Mouse (Mus musculus) hindbrain, embryonic 11.5 days (tissue): Measurements from ENCODE around the gene Top3a. TPM values are rescaled to one million over a fixed set of nuclear protein-coding genes. Genes with fewer than 3 reads are reported as not detected.

ENCODE experiments used
- ATAC-seq: fragments of 200-750 bp; cut with Nextera tagmentation; 2 replicates; pipeline ENCODE4 v1.8.0; 2017; ENCODE audit warnings: mild to moderate bottlenecking, moderate TSS enrichment, moderate library complexity; ENCODE audit not compliant: low FRiP score
- DNase-seq: peaks from one replicate; pipeline ENCODE4 v3.0.0-alpha.2; 2015; ENCODE audit warnings: low spot score
- H3K27ac ChIP-seq: fragments of 300-500 bp; sonication (generic); 2 replicates; pipeline ENCODE4 v1.5.1; 2014; ENCODE audit warnings: mild to moderate bottlenecking, low read depth, low read length
- H3K27me3 ChIP-seq: fragments of 300-500 bp; sonication (generic); 2 replicates; pipeline ENCODE4 v1.6.1; 2014; ENCODE audit warnings: mild to moderate bottlenecking, low read length, moderate library complexity, mixed read lengths; ENCODE audit not compliant: control insufficient read depth, insufficient read depth
- H3K36me3 ChIP-seq: fragments of 300-500 bp; sonication (generic); 2 replicates; pipeline ENCODE4 v1.6.1; 2014; ENCODE audit warnings: mild to moderate bottlenecking, low read length, moderate library complexity, mixed read lengths; ENCODE audit not compliant: control insufficient read depth, insufficient read depth
- H3K4me1 ChIP-seq: fragments of 300-500 bp; sonication (generic); replicated peaks from 2 replicates; pipeline ENCODE4 v1.6.1; 2014; ENCODE audit warnings: low read length, mixed read lengths; ENCODE audit not compliant: control insufficient read depth, insufficient read depth
- H3K4me2 ChIP-seq: fragments of 300-500 bp; sonication (generic); replicated peaks from 2 replicates; pipeline ENCODE4 v1.6.1; 2014; ENCODE audit warnings: mild to moderate bottlenecking, low read depth, low read length
- H3K4me3 ChIP-seq: fragments of 300-500 bp; sonication (generic); 2 replicates; pipeline ENCODE4 v1.5.1; 2014; ENCODE audit warnings: low read depth, low read length
- H3K9ac ChIP-seq: fragments of 300-500 bp; sonication (generic); 2 replicates; pipeline ENCODE4 v1.6.1; 2014; ENCODE audit warnings: low read depth, low read length
- H3K9me3 ChIP-seq: fragments of 300-500 bp; sonication (generic); 2 replicates; pipeline ENCODE4 v1.6.1; 2016; ENCODE audit warnings: low read length; ENCODE audit not compliant: control insufficient read depth
- WGBS: fragments of 180-500 bp; shearing (Covaris S2); extraction: QIAGEN DNeasy Blood & Tissue Kit; methylation state at CpG from one replicate; pipeline ENCODE4 v1.1.7; 2014; 5-methylcytosine and 5-hydroxymethylcytosine counted together
- polyA plus RNA-seq: library from polyadenylated mRNA; unstranded; fragments of >200 nt; fragmentation: Nextera tagmentation; extraction: Ambion mirVana; gene quantifications from 2 replicates; pipeline ENCODE4 v1.2.1, GENCODE M21; 2014

Gene Top3a
- polyA plus RNA-seq, 1 experiment from 2014 or later: 13.1 TPM

GRCm38 (mm10) chr11:60712639-60713255, 64.4 kb downstream of the Top3a start:
- DNase-seq: no peak

DNA sequence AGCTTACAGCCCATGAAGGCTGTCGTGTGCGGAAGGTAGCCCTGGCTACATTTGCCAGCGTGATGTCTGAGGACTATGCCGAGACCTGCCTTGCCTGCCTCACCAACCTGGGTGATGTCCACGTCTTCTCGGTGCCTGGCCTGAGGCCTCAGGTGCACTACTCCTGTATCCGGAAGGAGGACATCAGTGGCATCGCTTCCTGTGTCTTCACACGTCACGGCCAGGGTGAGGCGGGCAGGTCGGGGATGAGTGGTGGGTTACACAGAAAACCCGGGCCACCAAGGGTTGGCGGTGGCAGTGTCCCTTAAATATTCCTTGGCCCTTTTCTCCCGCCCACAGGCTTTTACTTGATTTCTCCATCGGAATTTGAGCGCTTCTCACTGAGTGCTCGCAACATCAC, 65.1 kb downstream of the Top3a start:
- Histone ChIP-seq H3K4me2 (no peak overlapping the region), H3K4me3 (no peak overlapping the region), H3K27me3 (no peaks in the 10 kb centered on the region), H3K9ac (no peak overlapping the region), H3K4me1 (no peaks in the 10 kb centered on the region), H3K36me3 (peaks cover 43% of the 10 kb centered on the region), H3K27ac (no peak overlapping the region), H3K9me3 (no peaks in the 10 kb centered on the region)
- whole genome bisulfite sequencing: 92% methylated on average over 18 of the region's 18 CpGs
- no peak for DNase-seq
- ATAC-seq: no peak

More at GRCm38 (mm10) chr11:60712639-60713255, 64.4 kb downstream of the Top3a start:
- H3K27ac ChIP-seq: no peak overlapping the region
- no peaks in the 10 kb centered on the region for H3K27me3 ChIP-seq
- 93% methylated on average over 13 of the region's 13 CpGs for WGBS
- ATAC-seq: no peak
- H3K4me3 ChIP-seq: no peak overlapping the region
- H3K36me3 ChIP-seq: peaks cover 40% of the 10 kb centered on the region
- no peaks in the 10 kb centered on the region for H3K4me1 ChIP-seq
- H3K9ac ChIP-seq: no peak overlapping the region
- H3K4me2 ChIP-seq: no peak overlapping the region
- H3K9me3 ChIP-seq: no peaks in the 10 kb centered on the region

- DNase-seq: no peak
- H3K9me3 ChIP-seq: no peaks in the 10 kb centered on the region
- H3K4me1 ChIP-seq: no peaks in the 10 kb centered on the region
- H3K4me2 ChIP-seq: no peak overlapping the region
- H3K36me3 ChIP-seq: peaks cover 51% of the 10 kb centered on the region
- no peak overlapping the region for H3K27ac ChIP-seq
- ATAC-seq: no peak
- H3K27me3 ChIP-seq: no peaks in the 10 kb centered on the region
- no peak overlapping the region for H3K9ac ChIP-seq
- H3K4me3 ChIP-seq: no peak overlapping the region
- WGBS: 94% methylated on average over 17 of the region's 17 CpGs
These were observed 65.9 kb downstream of the Top3a start for GRCm38 (mm10) chr11:60711218-60711617.

- Histone ChIP-seq H3K4me2 (no peak overlapping the region), H3K9ac (no peak overlapping the region), H3K4me1 (no peaks in the 10 kb centered on the region), H3K27ac (no peak overlapping the region), H3K9me3 (no peaks in the 10 kb centered on the region), H3K27me3 (no peaks in the 10 kb centered on the region), H3K36me3 (peaks cover 55% of the 10 kb centered on the region), H3K4me3 (no peak overlapping the region)
- no peak for DNase-seq
- WGBS: 93% methylated on average over 45 of the region's 45 CpGs
- no peak for ATAC-seq
These were observed 67.4 kb downstream of the Top3a start for GRCm38 (mm10) chr11:60709481-60710465.

DNA sequence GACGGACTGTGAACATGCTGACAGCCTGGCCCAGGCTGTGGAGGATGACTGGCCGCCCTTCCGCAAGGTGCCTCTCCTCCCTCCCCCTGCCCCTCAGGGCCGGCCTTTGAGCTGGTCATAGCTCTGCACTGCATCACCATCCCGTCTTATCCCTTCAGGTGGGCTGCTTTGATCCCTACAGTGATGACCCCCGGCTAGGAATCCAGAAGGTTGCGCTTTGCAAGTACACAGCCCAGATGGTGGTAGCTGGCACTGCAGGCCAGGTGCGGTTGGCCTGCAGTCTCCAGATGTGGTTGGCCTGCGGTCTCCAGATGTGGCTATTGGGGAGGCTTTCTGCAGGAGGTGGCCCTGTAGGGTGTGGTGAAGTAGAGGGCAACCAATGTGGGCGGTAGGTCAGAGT, 68.5 kb downstream of the Top3a start:
- H3K27ac ChIP-seq: no peak overlapping the region
- WGBS: 92% methylated on average over 10 of the region's 10 CpGs
- no peak overlapping the region for H3K4me2 ChIP-seq
- H3K4me3 ChIP-seq: no peak overlapping the region
- H3K27me3 ChIP-seq: no peaks in the 10 kb centered on the region
- no peaks in the 10 kb centered on the region for H3K4me1 ChIP-seq
- H3K9me3 ChIP-seq: no peaks in the 10 kb centered on the region
- no peak overlapping the region for H3K9ac ChIP-seq
- H3K36me3 ChIP-seq: peaks cover 49% of the 10 kb centered on the region
- ATAC-seq: no peak
- DNase-seq: no peak

- 84% methylated on average over 3 of the region's 3 CpGs for WGBS
- H3K9ac ChIP-seq: no peak overlapping the region
- peaks cover 41% of the 10 kb centered on the region for H3K36me3 ChIP-seq
- no peaks in the 10 kb centered on the region; the same call in 1 of the 2 replicates for H3K4me1 ChIP-seq
- H3K4me3 ChIP-seq: no peak overlapping the region
- H3K9me3 ChIP-seq: no peaks in the 10 kb centered on the region
- ATAC-seq: no peak
- DNase-seq: no peak
- no peak overlapping the region for H3K4me2 ChIP-seq
- H3K27ac ChIP-seq: no peak overlapping the region
- H3K27me3 ChIP-seq: no peaks in the 10 kb centered on the region
These were observed 69.5 kb downstream of the Top3a start for GRCm38 (mm10) chr11:60707672-60708071.

- peaks cover under 1% of the 10 kb centered on the region; the same call in 1 of the 2 replicates for H3K4me1 ChIP-seq
- no peak overlapping the region for H3K9ac ChIP-seq
- H3K4me3 ChIP-seq: no peak overlapping the region
- peaks cover 38% of the 10 kb centered on the region for H3K36me3 ChIP-seq
- ATAC-seq (no peak), DNase-seq (no peak)
- no peaks in the 10 kb centered on the region for H3K27me3 ChIP-seq
- H3K27ac ChIP-seq: no peak overlapping the region
- H3K9me3 ChIP-seq: no peaks in the 10 kb centered on the region
- WGBS: 90% methylated on average over 14 of the region's 14 CpGs
- no peak overlapping the region for H3K4me2 ChIP-seq
These were observed 70.3 kb downstream of the Top3a start for GRCm38 (mm10) chr11:60706696-60707480.

- ATAC-seq (no peak), DNase-seq (no peak)
- H3K9me3 ChIP-seq: no peaks in the 10 kb centered on the region
- H3K4me1 ChIP-seq: peaks cover 7% of the 10 kb centered on the region
- H3K27ac ChIP-seq: no peak overlapping the region
- H3K4me3 ChIP-seq: no peak overlapping the region
- H3K27me3 ChIP-seq: no peaks in the 10 kb centered on the region
- peaks cover 30% of the 10 kb centered on the region for H3K36me3 ChIP-seq
- H3K4me2 ChIP-seq: no peak overlapping the region
- no peak overlapping the region for H3K9ac ChIP-seq
- WGBS: 92% methylated on average over 7 of the region's 7 CpGs
These were observed 71.1 kb downstream of the Top3a start for GRCm38 (mm10) chr11:60706076-60706475.
